Mouse (Mus musculus) olfactory bulb, adult 2 months (tissue): ENCODE measurements around the gene Hist1h2an. TPM values are rescaled to one million over a fixed set of nuclear protein-coding genes. Genes with fewer than 3 reads are reported as not detected.
"Not testable (repeated sequence)": the region's sequence is repeated elsewhere in the genome, so short reads cannot be mapped to it uniquely, and the experiment has no call there.

ENCODE experiments used
- H3K27ac ChIP-seq: fragments of 200-500 bp; 2 replicates; pipeline ENCODE4 v1.5.1; 2012; ENCODE audit warnings: low read depth, low read length; ENCODE audit not compliant: insufficient read depth
- H3K4me1 ChIP-seq: fragments of 200-500 bp; 2 replicates; pipeline ENCODE4 v1.6.1; 2012; ENCODE audit warnings: low read length; ENCODE audit not compliant: control insufficient read depth, insufficient read depth
- H3K4me3 ChIP-seq: fragments of 200-500 bp; 2 replicates; pipeline ENCODE4 v1.5.1; 2012; ENCODE audit warnings: mild to moderate bottlenecking, low read depth, low read length, moderate library complexity; ENCODE audit not compliant: insufficient read depth
- CTCF ChIP-seq: fragments of 200-500 bp; IDR thresholded peaks from 2 replicates; pipeline ENCODE4 v1.5.1; 2012; ENCODE audit warnings: low read depth, mild to moderate bottlenecking, low read length, moderate library complexity; ENCODE audit not compliant: insufficient read depth
- POLR2A ChIP-seq: fragments of 200-500 bp; IDR thresholded peaks from 2 replicates; pipeline ENCODE4 v1.6.1; 2012; ENCODE audit warnings: mild to moderate bottlenecking, low read depth, low read length, moderate library complexity; ENCODE audit not compliant: insufficient read depth
- WGBS: fragments of 180-500 bp; shearing (Covaris S2); methylation state at CpG from one replicate; pipeline ENCODE4 v1.1.7; 2018; 5-methylcytosine and 5-hydroxymethylcytosine counted together
- polyA plus RNA-seq: library from polyadenylated mRNA; stranded (reverse); fragments of >200 nt; gene quantifications from 2 replicates; pipeline ENCODE4 v1.2.4, GENCODE M21; 2012; ENCODE audit warnings: low replicate concordance; ENCODE audit not compliant: missing spikeins, insufficient read depth, insufficient read length

Hist1h2an gene
- polyA plus RNA-seq, 1 experiment, result not detected

- Histone ChIP-seq H3K4me3 (no peak overlapping the region), H3K27ac (no peak overlapping the region), H3K4me1 (peaks cover 2% of the 10 kb centered on the region; the same call in 1 of the 2 replicates)
- 93% methylated on average over 7 of the region's 7 CpGs for WGBS
- TF ChIP-seq POLR2A, result no peak
- no peak for TF ChIP-seq CTCF
Measured at GRCm38 (mm10) chr13:21795584-21795983, 8.6 kb upstream of the Hist1h2an start.

- WGBS, result 12% methylated on average over 18 of the region's 18 CpGs
Measured at GRCm38 (mm10) chr13:21790601-21791283, 3.7 kb upstream of the Hist1h2an start.

GRCm38 (mm10) chr13:21789925-21790324, 2.9 kb upstream of the Hist1h2an start:
- H3K4me3 ChIP-seq, result no peak overlapping the region
- H3K27ac ChIP-seq, result no peak overlapping the region
- 75% methylated on average over 6 of the region's 6 CpGs for WGBS
- no peak for TF ChIP-seq CTCF
- no peak for TF ChIP-seq POLR2A
- H3K4me1 ChIP-seq, result peaks cover 5% of the 10 kb centered on the region; the same call in 1 of the 2 replicates

More at GRCm38 (mm10) chr13:21790601-21791283, 3.7 kb upstream of the Hist1h2an start:
- no peak overlapping the region for H3K4me3 ChIP-seq
- no peak for TF ChIP-seq CTCF
- H3K27ac ChIP-seq, result no peak overlapping the region
- peaks cover 5% of the 10 kb centered on the region; the same call in 1 of the 2 replicates for H3K4me1 ChIP-seq

GRCm38 (mm10) chr13:21787760-21788593, 959 bp upstream of the Hist1h2an start:
- no peak overlapping the region for H3K27ac ChIP-seq
- WGBS, result 20% methylated on average over 16 of the region's 21 CpGs
- peaks cover 5% of the 10 kb centered on the region; the same call in 1 of the 2 replicates for H3K4me1 ChIP-seq
- TF ChIP-seq CTCF (no peak), POLR2A (no peak)
- H3K4me3 ChIP-seq, result peak overlapping the region; percentile 32

- WGBS, result 7% methylated on average over 8 of the region's 8 CpGs
- Histone ChIP-seq H3K4me1 (peaks cover 5% of the 10 kb centered on the region; the same call in 1 of the 2 replicates), H3K4me3 (peak overlapping the region; percentile 43), H3K27ac (no peak overlapping the region; the same call in 1 of the 2 replicates)
- TF ChIP-seq CTCF (no peak), POLR2A (no peak)
Measured at GRCm38 (mm10) chr13:21786189-21786898, 674 bp downstream of the Hist1h2an start.

- no peak overlapping the region for H3K4me3 ChIP-seq
- TF ChIP-seq CTCF (no peak), POLR2A (no peak)
- no peak overlapping the region for H3K27ac ChIP-seq
- no peaks in the 10 kb centered on the region; the same call in 1 of the 2 replicates for H3K4me1 ChIP-seq
- 32% methylated on average over 6 of the region's 6 CpGs for WGBS
Measured at GRCm38 (mm10) chr13:21784311-21784710, 2.7 kb downstream of the Hist1h2an start.

GRCm38 (mm10) chr13:21783734-21784161, 3.3 kb downstream of the Hist1h2an start:
- under 1% methylated on average over 9 of the region's 9 CpGs for WGBS
- Histone ChIP-seq H3K4me3 (no peak overlapping the region), H3K27ac (no peak overlapping the region), H3K4me1 (no peaks in the 10 kb centered on the region; the same call in 1 of the 2 replicates)
- TF ChIP-seq CTCF (no peak), POLR2A (no peak)

- no peaks in the 10 kb centered on the region; the same call in 1 of the 2 replicates for H3K4me1 ChIP-seq
- H3K4me3 ChIP-seq, result peak within 1 kb of the TSS; percentile 59
- peak within 1 kb of the TSS; percentile 70; the same call in 1 of the 2 replicates for H3K27ac ChIP-seq
- 0% methylated on average over 17 of the region's 20 CpGs for WGBS
- TF ChIP-seq POLR2A (no peak), CTCF (no peak)
Measured at GRCm38 (mm10) chr13:21783255-21783617, 3.8 kb downstream of the Hist1h2an start, which contains the start of gene Hist1h3i. Gene Hist1h3i (minus strand): TSS chr13:21783370.

- 2% methylated on average over 16 of the region's 35 CpGs for WGBS
- Histone ChIP-seq H3K4me3 (peak overlapping the region; percentile 59), H3K27ac (peak overlapping the region; percentile 70; the same call in 1 of the 2 replicates)
- H3K4me1 ChIP-seq, result not testable (repeated sequence)
Measured at GRCm38 (mm10) chr13:21782361-21783254, 4.4 kb downstream of the Hist1h2an start.
